Mouse (Mus musculus) stomach, embryonic 15.5 days (tissue): ENCODE data around the gene Epb41l4b. TPM values are rescaled to one million over a fixed set of nuclear protein-coding genes. Genes with fewer than 3 reads are reported as not detected.

ENCODE experiments used
- ATAC-seq: fragments of 200-750 bp; cut with Nextera tagmentation; 2 replicates; pipeline ENCODE4 v1.8.0; 2017; ENCODE audit warnings: low read depth, moderate number of reproducible peaks, moderate TSS enrichment; ENCODE audit not compliant: insufficient read depth, low FRiP score
- H3K27ac ChIP-seq: fragments of 300-500 bp; sonication (generic); 2 replicates; pipeline ENCODE4 v1.5.1; 2015; ENCODE audit warnings: mild to moderate bottlenecking, inconsistent platforms
- H3K27me3 ChIP-seq: fragments of 300-500 bp; sonication (generic); replicated peaks from 2 replicates; pipeline ENCODE4 v1.6.1; 2015; ENCODE audit warnings: inconsistent platforms
- H3K36me3 ChIP-seq: fragments of 300-500 bp; sonication (generic); 2 replicates; pipeline ENCODE4 v1.6.1; 2015; ENCODE audit warnings: inconsistent platforms
- H3K4me1 ChIP-seq: fragments of 300-500 bp; sonication (generic); 2 replicates; pipeline ENCODE4 v1.6.1; 2015; ENCODE audit warnings: inconsistent platforms
- H3K4me2 ChIP-seq: fragments of 300-500 bp; sonication (generic); 2 replicates; pipeline ENCODE4 v1.6.1; 2015; ENCODE audit warnings: mild to moderate bottlenecking, inconsistent platforms
- H3K4me3 ChIP-seq: fragments of 300-500 bp; sonication (generic); replicated peaks from 2 replicates; pipeline ENCODE4 v1.5.1; 2015; ENCODE audit warnings: inconsistent platforms
- H3K9ac ChIP-seq: fragments of 300-500 bp; sonication (generic); 2 replicates; pipeline ENCODE4 v1.6.1; 2015; ENCODE audit warnings: inconsistent platforms
- H3K9me3 ChIP-seq: fragments of 300-500 bp; sonication (generic); 2 replicates; pipeline ENCODE4 v1.6.1; 2016; ENCODE audit warnings: inconsistent platforms
- WGBS: fragments of 180-500 bp; shearing (Covaris S2); methylation state at CpG from one replicate; pipeline ENCODE4 v1.1.7; 2015; 5-methylcytosine and 5-hydroxymethylcytosine counted together
- polyA plus RNA-seq: library from polyadenylated mRNA; unstranded; fragments of >200 nt; fragmentation: Nextera tagmentation; extraction: Ambion mirVana; gene quantifications from 2 replicates; pipeline ENCODE4 v1.2.1, GENCODE M21; 2015

Epb41l4b gene
- polyA plus RNA-seq, 1 experiment from 2014 or later, result 11.4 TPM

DNA sequence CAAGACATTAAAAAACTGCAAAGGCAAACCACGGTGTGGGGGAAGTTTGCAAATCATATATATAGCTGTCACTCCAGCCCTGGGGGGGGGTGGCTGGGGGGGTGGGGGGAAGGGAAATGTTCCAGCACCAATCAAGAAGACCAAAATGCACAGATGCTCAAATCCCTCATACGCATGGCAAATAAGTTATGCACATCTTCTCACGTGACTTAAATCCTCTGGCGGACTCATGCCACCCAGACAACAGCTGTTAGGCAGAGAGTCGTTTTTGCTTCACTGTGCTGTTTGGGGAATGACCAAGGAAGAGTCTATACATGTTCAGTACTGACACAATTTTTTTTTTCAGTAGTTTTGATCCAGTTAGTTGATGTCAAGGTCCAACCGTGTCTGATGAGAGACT lies 37.9 kb downstream of the Epb41l4b start:
- WGBS, result 63% methylated on average over 6 of the region's 6 CpGs
- no peaks in the 10 kb centered on the region for H3K4me1 ChIP-seq
- no peak overlapping the region for H3K4me2 ChIP-seq
- no peak overlapping the region for H3K27ac ChIP-seq
- H3K27me3 ChIP-seq, result no peaks in the 10 kb centered on the region
- H3K4me3 ChIP-seq, result no peak overlapping the region
- no peaks in the 10 kb centered on the region for H3K36me3 ChIP-seq
- no peak for ATAC-seq
- H3K9me3 ChIP-seq, result no peaks in the 10 kb centered on the region
- H3K9ac ChIP-seq, result no peak overlapping the region

DNA sequence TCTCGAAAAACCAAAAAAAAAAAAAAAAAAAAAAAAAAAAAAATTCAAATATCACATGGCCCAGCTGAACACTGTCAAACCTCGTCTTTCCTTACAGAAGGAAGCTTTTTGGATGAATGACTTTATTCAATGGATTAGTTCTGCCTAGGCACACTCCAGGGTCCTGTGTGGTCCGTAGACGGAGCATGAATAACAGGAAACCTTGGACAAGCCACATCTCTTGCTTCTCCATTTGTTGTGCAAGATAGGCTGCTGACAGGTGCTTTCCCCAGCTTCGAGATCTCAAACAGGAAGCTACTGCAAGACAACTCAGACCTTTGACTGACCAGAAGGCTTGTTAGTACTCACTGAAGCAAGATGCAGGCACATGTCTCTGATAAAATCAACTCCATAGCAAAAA lies 39.4 kb downstream of the Epb41l4b start:
- Histone ChIP-seq H3K36me3 (no peaks in the 10 kb centered on the region), H3K9me3 (no peaks in the 10 kb centered on the region), H3K4me1 (no peaks in the 10 kb centered on the region), H3K4me2 (no peak overlapping the region), H3K9ac (no peak overlapping the region), H3K27me3 (no peaks in the 10 kb centered on the region), H3K4me3 (no peak overlapping the region), H3K27ac (no peak overlapping the region)
- no peak for ATAC-seq
- WGBS, result 68% methylated on average over 5 of the region's 5 CpGs

DNA sequence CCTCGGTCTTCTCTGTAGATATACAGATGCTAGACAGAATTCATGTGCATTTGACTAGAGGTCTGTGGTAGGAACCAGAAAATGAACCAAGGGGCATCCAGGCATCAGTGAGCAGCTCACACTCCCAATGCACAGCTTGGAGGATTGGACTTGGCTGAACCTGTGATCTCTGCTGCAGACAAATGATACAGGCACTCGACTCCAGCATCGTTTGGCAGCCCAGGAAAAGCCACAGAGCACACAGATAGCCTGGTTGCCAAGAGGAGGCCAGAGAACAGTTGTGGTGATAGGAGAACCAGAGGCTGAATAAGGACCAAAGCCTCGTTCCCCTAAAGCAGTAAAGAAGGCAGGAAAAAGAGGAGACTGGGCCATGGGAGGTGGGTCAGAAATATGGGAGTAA lies 42.1 kb downstream of the Epb41l4b start:
- no peaks in the 10 kb centered on the region for H3K9me3 ChIP-seq
- no peak for ATAC-seq
- no peak overlapping the region for H3K9ac ChIP-seq
- H3K27me3 ChIP-seq, result no peaks in the 10 kb centered on the region
- H3K27ac ChIP-seq, result no peak overlapping the region
- no peaks in the 10 kb centered on the region for H3K4me1 ChIP-seq
- H3K36me3 ChIP-seq, result no peaks in the 10 kb centered on the region
- H3K4me2 ChIP-seq, result no peak overlapping the region
- 75% methylated on average over 4 of the region's 4 CpGs for WGBS
- H3K4me3 ChIP-seq, result no peak overlapping the region

DNA sequence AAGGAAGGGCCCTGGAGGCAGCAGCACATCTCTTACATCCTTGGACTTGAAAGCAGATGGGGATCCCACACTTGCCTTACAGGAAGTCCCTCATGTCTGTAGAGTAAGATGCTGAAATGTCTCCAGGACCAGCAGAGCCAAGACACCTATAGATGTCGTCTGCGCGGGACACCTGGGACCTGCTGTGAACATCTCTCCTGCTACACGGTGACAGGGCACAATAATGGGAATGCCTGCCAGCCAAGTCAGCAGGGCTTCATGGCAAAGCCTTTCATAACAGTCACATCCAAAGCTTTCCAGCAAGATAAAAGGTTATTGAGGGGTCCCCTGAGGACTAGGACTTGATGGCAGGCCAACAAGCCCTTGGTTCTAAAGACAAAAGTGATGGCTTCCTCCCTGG lies 45.8 kb downstream of the Epb41l4b start:
- Histone ChIP-seq H3K27ac (no peak overlapping the region), H3K9ac (no peak overlapping the region), H3K4me2 (no peak overlapping the region), H3K4me1 (no peaks in the 10 kb centered on the region), H3K36me3 (no peaks in the 10 kb centered on the region), H3K27me3 (no peaks in the 10 kb centered on the region), H3K4me3 (no peak overlapping the region), H3K9me3 (no peaks in the 10 kb centered on the region)
- no peak for ATAC-seq
- WGBS, result 94% methylated on average over 4 of the region's 4 CpGs

DNA sequence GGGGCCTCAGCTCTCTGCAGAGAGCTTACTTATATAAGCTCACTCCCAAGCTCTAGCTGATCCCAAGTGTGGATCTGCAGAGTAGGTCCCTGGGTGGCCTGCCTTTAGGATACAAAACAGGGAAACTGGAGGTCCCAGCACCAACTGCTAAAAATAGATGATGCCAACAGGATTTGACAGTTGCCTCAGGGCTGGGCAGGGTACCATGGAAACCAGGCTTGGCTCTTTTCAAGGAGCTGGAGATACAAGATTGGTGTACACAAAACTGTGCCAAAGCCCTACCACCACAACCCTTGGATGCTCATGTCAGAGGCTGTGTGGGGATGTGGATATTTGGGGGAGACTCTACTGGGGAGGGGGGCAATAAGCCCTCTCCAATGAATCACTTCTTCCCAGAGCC lies 47.7 kb downstream of the Epb41l4b start:
- Histone ChIP-seq H3K9ac (no peak overlapping the region), H3K4me2 (no peak overlapping the region), H3K36me3 (no peaks in the 10 kb centered on the region), H3K27ac (no peak overlapping the region), H3K4me3 (no peak overlapping the region), H3K27me3 (no peaks in the 10 kb centered on the region), H3K4me1 (no peaks in the 10 kb centered on the region), H3K9me3 (no peaks in the 10 kb centered on the region)
- no peak for ATAC-seq

DNA sequence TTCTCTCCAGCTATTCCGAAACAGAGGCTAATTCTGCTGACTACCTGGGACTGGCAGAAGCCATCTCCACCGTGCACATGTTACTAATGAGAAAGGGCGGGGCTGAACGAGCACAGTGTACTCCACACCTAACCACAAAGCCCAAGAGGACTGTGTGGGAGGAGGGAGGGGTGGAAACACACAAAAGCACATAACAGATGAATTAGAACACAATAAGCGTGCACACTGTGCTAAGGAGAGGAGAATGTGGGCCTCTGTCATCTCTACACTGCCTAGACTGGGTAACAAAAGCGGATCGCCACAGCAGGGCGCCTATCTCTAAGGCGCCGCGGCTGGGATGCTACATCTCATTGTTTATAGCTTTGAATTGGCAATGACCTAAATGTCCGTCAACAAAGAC lies 51.9 kb downstream of the Epb41l4b start:
- Histone ChIP-seq H3K27me3 (no peaks in the 10 kb centered on the region), H3K36me3 (no peaks in the 10 kb centered on the region), H3K4me1 (no peaks in the 10 kb centered on the region), H3K9me3 (no peaks in the 10 kb centered on the region), H3K4me2 (no peak overlapping the region), H3K27ac (no peak overlapping the region), H3K4me3 (no peak overlapping the region), H3K9ac (no peak overlapping the region)
- 62% methylated on average over 12 of the region's 12 CpGs for WGBS
- no peak for ATAC-seq

DNA sequence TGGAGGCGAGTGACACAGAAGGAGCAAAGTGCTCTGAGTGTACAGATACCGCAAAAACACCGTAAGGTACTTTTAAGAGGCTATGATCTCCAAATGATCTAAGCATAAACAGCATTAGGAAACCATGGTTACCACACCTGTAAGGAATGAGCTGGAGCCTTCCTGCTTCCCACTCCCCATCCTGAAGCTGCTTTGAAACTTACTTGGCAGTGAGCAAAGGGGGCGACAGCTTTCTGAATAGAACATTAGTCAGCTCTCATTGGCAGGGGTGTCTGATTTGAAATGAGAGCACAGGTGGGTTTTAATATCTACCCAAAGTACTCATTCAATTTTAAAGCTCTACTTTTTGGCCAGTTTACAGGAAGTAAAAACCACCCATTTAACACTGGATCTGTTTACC lies 54.9 kb downstream of the Epb41l4b start:
- H3K4me2 ChIP-seq, result no peak overlapping the region
- WGBS, result 51% methylated on average over 4 of the region's 4 CpGs
- no peaks in the 10 kb centered on the region for H3K27me3 ChIP-seq
- no peak overlapping the region for H3K4me3 ChIP-seq
- H3K36me3 ChIP-seq, result no peaks in the 10 kb centered on the region
- ATAC-seq, result no peak
- no peak overlapping the region for H3K27ac ChIP-seq
- no peak overlapping the region for H3K9ac ChIP-seq
- H3K9me3 ChIP-seq, result no peaks in the 10 kb centered on the region
- H3K4me1 ChIP-seq, result no peaks in the 10 kb centered on the region

DNA sequence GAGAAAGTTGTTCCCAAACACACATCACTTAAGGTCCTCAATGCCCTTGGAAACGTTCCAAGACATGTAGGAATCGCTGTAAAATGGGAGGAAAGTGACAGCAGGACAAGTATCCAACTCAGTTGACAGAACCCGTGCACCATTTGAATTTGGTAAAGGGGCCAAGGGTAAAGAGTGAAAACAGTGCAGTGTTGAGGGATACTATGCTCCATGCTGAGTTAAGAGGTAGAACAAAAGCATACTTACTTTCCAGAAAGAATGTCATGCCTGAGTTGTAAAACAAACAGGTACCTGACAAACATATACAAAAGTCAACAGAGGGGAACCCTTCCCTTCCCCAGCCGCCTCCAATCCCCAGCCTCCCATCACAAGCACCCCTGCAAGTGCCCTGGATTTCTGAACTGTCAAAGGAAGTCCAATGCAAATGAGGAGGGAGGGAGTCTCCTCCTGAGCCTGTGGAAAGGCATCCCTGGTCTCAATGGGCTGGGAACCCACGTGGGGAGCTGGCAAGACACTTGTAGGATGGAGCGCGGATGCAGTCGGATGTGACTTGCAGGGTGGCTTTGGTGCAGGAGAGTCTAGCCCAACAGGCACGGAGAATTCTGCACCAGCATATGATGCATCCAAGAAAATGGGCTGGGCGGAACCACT lies 57.4 kb downstream of the Epb41l4b start:
- Histone ChIP-seq H3K36me3 (no peaks in the 10 kb centered on the region), H3K9me3 (no peaks in the 10 kb centered on the region), H3K4me3 (no peak overlapping the region), H3K9ac (no peak overlapping the region), H3K4me1 (no peaks in the 10 kb centered on the region), H3K4me2 (no peak overlapping the region), H3K27me3 (no peaks in the 10 kb centered on the region), H3K27ac (no peak overlapping the region)
- no peak for ATAC-seq
- whole genome bisulfite sequencing, result 55% methylated on average over 10 of the region's 10 CpGs

DNA sequence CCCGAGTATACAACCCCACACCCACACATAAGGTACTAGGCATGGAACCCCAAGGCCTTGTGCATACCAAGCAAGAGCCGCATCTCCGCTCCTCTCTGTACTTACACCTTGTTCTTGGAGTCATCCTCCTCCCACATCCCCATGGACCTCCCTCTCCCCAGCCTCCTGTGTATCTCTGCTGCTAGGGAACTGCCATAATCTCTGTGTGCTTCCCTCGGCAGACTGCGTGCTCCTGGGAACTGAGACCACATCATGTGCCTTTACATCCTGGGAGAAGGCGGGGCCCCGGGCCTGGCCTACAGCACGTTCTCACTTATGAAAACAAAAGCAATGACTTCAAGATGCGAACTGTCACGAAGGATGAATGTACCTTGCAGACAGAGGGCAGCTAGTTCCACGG lies 59.6 kb downstream of the Epb41l4b start:
- H3K9me3 ChIP-seq, result no peaks in the 10 kb centered on the region
- WGBS, result 62% methylated on average over 11 of the region's 11 CpGs
- H3K4me1 ChIP-seq, result no peaks in the 10 kb centered on the region
- H3K4me3 ChIP-seq, result no peak overlapping the region
- no peaks in the 10 kb centered on the region for H3K36me3 ChIP-seq
- H3K27ac ChIP-seq, result no peak overlapping the region
- H3K4me2 ChIP-seq, result no peak overlapping the region
- no peaks in the 10 kb centered on the region for H3K27me3 ChIP-seq
- H3K9ac ChIP-seq, result no peak overlapping the region
- ATAC-seq, result no peak

DNA sequence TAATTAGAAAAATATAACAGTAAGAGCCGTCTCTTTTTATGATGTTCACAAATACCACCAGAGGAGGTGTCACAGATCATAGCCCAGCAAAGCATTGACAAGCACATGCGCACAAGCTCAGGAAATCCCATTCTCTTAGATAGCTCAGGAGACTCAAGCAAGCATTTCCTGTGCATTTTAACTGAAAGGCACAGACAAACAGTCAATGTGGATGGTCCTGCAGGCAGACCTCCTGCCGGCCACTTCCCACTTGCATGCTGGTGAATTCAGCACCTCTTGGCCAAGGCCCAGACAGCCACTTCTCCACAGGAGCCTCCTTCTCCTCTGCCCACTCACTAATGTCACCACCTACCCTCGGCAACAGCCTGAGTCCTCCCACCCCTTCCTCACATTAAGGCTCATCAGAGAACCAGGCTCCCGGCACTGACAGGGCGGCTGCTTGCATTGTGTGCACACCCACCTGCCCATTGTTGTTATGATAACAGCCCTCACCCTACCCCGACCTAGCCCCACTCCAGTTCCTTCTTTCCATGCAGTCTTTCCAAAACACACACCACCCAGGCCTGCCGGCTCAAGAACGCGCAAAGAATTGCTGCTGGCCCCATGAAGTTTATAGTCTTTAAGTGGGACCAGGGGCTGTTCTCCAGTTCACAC lies 60.3 kb downstream of the Epb41l4b start:
- Histone ChIP-seq H3K4me3 (no peak overlapping the region), H3K9ac (no peak overlapping the region), H3K27me3 (no peaks in the 10 kb centered on the region), H3K4me1 (no peaks in the 10 kb centered on the region), H3K36me3 (no peaks in the 10 kb centered on the region), H3K9me3 (no peaks in the 10 kb centered on the region), H3K27ac (no peak overlapping the region), H3K4me2 (no peak overlapping the region)
- WGBS, result 55% methylated on average over 10 of the region's 10 CpGs
- no peak for ATAC-seq

DNA sequence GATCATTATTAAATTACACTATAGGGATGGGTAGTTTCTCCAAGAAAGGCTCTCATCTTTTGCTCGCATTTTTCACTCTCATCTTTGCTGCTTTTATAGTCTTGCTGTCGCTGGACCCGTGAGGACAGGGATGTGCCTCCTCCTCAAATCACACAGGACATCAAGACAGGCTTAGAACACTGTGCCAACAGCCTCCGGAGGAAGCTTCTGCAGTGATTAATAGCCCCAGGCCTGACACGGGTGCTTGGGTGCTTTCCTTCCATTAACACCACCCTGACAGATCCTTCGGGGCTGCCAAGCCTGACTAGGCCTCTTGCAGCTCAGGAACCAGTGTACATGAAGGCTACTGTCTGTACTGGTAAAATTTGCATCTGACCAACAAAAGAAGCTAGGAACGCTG lies 61.8 kb downstream of the Epb41l4b start:
- WGBS, result 57% methylated on average over 7 of the region's 7 CpGs
- no peaks in the 10 kb centered on the region for H3K4me1 ChIP-seq

DNA sequence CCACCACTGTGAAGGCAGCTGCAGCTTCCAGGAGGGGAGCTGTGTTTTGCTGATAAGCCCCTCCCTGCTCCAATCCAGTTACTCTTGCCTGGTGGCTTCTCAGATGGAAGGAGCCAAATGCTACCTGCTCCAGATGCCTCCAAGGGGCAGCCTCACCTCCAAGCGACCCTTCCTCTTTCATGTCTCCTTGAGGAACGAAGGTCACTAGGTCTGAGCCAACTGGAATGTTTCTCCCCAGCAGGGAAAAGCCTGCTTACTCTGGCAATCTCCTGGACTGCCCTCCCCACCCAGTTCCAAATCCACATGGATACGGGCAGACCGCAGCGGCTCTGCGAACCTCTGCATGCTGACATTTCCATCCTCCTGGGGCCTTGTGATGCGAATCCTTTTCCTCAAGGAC lies 69.4 kb downstream of the Epb41l4b start:
- Histone ChIP-seq H3K9me3 (no peaks in the 10 kb centered on the region), H3K4me1 (0 out of 2 replicates have a peak, but pooled peaks cover 4% of the 10 kb centered on the region), H3K4me2 (no peak overlapping the region), H3K4me3 (no peak overlapping the region), H3K27ac (no peak overlapping the region), H3K27me3 (no peaks in the 10 kb centered on the region), H3K9ac (no peak overlapping the region), H3K36me3 (0 out of 2 replicates have a peak, but pooled peaks cover 3% of the 10 kb centered on the region)
- ATAC-seq, result no peak; the same call in 1 of the 2 replicates
- 62% methylated on average over 7 of the region's 7 CpGs for WGBS

More for the DNA sequence above, 61.8 kb downstream of the Epb41l4b start:
- Histone ChIP-seq H3K9ac (no peak overlapping the region), H3K27ac (no peak overlapping the region), H3K9me3 (no peaks in the 10 kb centered on the region), H3K4me2 (no peak overlapping the region), H3K4me3 (no peak overlapping the region), H3K36me3 (no peaks in the 10 kb centered on the region), H3K27me3 (no peaks in the 10 kb centered on the region)
- no peak for ATAC-seq
